Mouse (Mus musculus): ENCODE data around the gene Spats2l.
A peak's percentile ranks its signal among the peaks of the same experiment; 100 is the strongest.

Gene Spats2l

DNA sequence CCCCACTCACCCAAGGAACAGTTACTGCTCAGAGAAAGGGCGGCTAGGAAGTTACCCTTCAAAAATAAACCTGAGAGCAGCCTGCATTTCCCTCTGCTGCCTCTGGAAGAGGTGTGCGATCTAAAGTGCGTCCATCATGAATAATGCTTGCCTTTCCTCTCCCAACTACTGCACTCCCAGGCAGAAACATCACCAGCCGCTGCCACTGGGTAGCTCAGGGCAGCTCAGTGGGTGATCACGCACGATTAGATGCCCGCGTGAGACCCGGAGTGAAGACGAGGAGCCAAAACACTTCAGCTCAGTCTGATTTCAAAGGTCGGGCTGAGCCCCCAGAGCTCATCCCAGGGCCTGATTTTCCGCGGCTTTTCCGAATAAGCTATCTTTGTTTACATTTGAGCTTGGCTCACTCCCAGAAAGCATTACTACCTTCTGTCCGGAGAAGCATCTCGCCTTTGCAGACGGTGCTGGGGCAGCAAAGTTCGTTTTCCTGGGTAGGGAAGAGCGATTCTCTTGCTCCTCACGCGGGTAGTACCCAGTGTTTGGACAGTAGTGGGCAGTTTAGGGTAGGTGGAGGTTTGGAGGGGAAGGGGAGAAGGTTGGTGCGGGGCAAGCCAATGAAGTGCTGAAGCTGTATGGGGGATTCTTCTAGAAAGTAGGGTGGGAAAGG is at the start of gene Spats2l:
Gene Spats2l (plus strand): TSS at position 162 of the 667 bp plus-strand sequence.
- peak; percentile 76 for DNase-seq (ENCODE audit: low spot score)

DNA sequence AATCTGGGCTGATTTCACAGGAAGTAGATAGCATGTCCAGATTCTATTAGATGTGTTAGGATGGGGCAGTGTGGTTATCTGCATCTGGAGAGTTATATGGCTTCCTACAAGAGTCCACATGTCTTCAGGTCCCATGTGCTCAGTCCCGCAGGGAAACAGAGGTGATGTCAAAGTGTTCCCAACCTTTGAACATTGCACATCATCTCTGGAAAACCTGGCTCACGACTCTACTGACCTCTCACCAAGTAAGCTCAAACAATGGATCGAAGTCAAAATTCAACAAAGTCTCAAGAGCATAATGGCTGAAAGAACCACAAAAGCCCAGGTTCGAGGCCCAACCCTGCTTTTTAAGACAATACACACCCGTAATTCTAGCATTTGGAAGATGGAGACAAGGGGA is 48.7 kb upstream of the Spats2l start:
- no peak for DNase-seq (ENCODE audit: low spot score)

DNA sequence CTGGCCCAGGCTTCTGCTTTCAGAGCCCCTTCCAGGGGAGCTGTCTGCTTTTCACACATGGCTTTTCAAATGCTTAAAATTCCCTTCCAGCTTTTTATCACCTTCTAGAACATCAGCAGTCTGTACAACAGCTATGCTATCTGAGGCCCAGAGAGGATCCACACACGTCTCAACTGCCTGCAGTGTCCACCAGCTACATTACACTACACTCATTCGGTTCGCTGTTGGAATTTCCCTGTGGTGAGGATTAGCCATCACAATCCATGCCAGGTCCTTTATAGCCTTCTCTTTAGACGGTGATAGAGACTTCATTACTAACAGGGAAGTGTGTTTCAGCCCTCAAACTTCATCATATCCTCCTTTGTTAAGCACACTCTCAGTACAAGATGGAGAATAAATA is 38.1 kb upstream of the Spats2l start:
- DNase-seq (ENCODE audit: low spot score): no peak

DNA sequence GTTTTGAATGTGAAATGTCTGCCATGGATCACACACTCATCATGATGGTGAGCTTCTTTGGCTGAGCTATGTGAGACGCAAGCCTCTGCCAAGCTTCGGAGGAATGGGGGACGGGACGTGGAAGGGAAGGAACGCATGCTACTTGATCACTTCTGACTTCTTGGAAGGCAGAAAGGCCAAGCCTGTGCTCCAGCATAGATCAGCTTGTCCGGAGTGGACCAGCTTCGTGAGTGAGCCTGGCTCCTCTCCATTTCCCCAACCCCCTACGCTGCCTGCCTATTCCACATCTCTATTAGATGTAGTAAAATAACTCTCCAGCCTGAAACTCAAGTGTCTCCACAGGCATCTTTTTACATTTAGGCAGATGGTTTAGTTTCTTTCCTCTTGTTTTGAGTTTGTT is 32.2 kb upstream of the Spats2l start:
- no peak for DNase-seq (ENCODE audit: low spot score)

DNA sequence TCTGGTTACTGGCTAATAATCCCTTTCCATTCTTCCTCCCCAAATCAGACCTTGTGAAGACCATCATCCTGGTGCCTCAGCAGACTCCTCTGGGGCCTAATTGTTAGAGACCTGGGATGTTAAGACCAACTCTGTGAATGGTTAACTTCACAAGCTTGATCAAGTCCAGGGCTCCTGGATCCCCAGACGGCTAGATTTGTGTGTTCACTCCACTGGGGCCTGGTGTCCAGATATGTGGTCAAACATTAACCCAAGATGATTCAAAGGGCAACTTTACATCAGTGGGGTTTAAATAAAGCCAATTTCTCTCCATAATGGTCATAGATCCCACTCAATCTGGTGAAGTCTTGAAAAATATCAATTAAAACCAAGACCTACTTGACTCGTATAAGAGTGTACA is 31.7 kb upstream of the Spats2l start:
- DNase-seq (ENCODE audit: low spot score): no peak

DNA sequence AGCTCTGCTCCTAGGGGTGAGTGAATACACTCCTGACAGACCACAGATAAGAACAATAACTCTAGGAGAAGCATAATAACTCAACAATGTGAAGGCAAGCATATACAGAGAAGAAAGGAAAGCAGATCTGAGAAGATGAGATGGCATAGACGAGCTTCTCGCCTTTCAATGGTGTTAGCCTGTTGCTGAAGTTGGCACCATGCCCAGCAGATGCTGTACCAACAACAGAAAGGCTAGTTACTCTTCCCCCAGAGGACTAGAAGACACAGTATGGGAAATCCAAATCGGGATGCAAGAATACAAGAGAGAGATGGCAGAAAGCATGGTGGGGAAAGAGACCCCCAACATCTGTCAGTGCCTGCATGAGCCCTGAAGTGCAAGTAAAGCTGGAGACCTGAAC is 22.2 kb upstream of the Spats2l start:
- DNase-seq (ENCODE audit: low spot score): no peak

DNA sequence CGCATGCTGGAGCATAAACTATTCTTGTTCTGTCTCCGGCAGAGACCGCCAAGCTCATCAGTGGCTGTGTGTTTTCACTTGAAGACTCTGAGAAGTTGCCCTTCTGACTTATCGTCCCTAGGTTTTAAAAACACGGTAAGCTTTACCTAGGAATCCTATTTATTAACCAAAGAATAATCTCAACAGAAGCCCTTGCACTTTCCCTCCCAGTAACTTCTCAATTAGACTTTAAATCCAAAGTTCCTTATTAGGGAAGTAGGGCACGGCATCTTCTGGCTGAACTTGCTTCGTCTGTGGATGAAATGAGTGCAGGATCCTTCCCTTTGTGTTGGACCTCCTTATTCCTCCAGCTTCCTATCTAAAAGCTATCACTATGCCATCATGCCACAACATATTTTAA is 7.6 kb upstream of the Spats2l start:
- no peak for DNase-seq (ENCODE audit: low spot score)

DNA sequence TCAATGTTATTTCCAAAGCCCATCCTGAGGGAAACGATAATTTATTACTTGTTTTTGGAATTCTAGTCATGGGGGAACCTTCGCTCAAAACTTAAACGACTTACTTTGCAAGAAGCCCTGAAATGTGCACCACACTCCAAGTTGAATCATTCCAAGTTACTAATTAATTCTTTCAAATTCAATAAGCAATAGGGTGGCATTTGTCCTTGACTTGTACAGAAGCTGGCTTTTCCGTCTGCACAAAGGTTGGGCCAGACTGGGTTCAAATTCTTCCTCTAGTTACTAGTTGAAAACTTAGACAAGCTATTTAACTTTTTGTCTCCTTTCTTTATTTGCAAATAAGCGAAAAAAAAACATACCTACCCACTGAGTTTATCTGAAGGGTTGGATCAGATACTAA is 636 bp upstream of the Spats2l start:
- DNase-seq (ENCODE audit: low spot score): no peak

DNA sequence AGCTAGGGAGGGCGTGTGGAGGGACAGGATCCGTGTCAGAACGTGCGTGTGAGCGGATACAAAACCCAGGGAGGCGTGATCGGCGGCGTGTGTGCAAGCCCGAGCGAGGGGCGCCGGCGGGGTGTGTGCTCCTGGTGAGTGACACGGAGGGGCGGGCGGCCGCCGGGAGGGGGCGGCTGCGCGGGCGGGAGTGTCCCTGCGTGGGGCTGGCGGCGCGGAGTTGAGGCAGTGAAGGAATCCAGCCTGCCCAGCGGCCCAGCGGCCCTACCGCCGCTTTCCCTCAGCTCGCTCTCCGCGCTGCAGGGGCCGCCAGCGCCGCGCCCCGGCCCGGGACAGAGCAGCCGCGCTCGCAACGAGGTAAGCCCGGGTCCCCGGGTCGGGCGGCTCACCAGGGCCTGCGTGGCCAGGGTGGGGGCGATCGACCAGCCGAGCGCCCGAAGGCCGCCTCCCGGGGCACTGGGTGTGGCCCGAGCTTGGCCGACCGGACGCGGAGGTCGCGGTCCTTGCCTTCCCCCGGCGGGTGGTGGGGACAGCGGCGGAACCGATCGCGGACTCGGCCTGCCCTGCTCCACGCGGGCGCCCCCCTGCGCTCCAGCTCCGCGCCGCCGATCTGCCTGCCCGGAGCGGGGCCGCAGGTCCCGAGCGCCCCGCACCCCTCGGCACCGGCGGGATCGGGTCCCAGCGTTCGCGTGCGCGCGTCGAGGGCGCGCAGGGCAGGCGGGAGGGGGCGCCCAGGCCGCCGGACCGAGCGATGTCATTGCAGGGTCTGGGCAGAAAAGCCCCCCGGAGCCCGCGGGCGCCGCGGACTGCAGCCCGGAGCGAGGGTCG is 920 bp downstream of the Spats2l start:
- peak; percentile 73 for DNase-seq (ENCODE audit: low spot score)

DNA sequence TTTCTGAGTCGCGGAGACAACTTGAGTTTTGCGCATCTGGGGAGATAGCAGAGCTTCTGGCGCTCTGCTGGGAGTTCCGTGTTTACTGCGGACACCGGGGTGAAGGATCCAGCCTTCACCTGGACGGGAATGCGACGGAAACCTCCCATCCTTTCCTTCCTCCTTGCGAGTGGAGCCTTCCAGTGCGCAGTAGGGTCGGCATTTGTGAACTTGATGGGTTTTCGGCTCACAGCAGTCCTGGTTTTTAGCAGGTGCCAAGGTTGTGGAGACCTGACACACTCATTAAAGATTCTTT is 1.5 kb downstream of the Spats2l start:
- DNase-seq (ENCODE audit: low spot score): peak; percentile 48

DNA sequence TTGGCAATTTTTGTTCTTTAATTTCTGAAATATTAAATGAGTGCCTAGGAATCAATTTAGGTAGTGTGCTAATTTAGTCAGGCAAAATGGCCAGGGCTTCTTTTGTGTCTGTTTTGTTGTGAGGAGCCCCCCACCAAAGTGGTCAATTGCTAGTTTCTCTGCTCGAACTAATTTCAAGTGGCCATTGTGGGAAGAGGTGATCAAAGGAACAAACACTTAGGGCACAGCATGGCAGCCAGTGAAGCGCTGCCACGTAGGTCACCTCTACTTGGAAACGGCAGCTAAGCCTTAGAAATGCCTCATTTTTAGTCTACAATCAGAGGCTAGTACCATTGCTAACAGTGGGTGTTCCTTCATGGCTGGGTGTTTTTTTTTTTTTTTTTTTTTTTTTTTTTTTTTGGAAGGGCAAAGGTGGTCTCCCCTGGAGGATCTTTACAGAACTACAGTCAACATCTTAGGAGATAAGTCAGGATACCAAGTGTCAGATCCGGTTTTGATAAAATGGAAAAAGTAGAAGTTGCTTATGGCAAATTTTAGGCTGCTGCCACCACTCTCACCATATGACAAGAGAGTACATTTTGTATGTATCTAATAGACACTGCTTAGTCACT is 2.8 kb downstream of the Spats2l start:
- DNase-seq (ENCODE audit: low spot score): peak; percentile 33

DNA sequence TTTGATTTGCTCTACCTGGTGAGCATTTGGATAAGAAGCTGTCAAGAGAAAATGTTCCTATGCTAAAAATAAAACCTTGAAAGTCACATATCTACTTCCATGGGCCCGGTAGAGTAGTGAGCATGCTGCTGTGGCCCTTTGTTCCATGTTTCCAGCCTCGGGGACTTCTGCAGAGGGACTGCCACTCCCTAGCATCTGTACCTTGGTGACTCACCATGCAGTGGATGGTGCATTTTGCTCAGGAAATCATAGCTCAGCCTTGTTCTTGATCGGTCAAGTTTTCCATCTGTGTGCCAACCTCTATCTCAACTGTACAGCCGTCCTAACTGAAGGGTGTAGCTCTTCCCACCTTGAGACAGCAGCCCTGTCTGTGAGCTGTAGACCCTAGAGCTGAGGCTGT is 10.3 kb downstream of the Spats2l start:
- no peak for DNase-seq (ENCODE audit: low spot score)

DNA sequence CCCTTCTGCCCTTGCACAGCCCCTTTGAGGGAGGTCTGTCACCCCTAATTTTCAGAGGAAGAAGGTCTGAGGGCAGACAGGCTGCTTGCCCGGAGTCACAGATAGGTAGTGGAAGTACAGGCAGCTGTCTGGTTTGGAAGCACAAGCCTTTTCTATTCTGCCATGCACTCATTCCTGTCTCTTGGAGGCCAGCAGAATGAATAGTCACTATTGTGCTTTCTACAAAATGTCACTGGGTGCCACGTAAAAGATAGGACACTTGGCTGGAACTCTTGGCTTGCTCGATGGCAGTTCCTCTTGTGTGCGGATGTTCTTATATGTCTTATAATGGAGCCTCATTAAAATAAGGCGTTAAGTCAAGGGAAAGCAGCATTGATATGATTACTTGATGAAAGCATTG is 15.9 kb downstream of the Spats2l start:
- DNase-seq (ENCODE audit: low spot score): no peak

DNA sequence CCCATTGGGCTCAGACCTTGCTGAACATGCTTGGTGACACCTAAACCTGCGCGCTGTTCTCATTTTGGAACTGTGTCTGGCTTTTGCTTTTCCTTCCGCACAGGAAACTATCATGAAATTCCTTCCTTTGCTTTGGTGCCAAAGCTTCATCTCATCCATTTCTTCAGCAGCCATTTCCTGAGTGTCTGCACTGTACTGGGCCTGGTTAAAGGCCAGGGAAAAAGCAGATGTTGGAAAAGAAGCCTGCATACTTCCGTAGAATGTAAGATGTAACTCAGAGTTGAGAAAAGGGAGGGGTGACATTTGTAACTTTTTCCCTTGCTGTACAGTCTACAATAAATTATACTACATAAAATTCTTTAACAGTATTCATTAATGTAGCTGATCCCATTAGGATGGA is 18.2 kb downstream of the Spats2l start:
- DNase-seq (ENCODE audit: low spot score): no peak

DNA sequence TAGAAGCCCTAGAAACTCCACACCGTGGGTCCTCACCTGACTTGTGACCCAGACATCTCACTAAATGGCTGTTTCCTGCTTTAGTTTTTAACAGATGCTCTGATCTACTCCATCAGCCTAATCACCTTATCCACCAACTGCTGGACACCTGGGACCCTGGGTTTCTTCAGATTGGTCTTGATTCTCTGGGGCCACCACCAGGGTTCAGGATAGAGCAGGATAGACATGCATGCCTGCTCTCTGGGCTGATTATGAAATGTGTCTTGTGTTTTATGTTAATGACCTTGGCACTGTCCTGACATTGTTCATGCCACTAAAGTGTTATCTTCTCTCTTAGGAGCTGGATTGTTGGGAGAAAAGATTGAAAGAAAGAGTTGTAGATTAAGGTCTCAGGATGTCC is 21.9 kb downstream of the Spats2l start:
- no peak for DNase-seq (ENCODE audit: low spot score)

DNA sequence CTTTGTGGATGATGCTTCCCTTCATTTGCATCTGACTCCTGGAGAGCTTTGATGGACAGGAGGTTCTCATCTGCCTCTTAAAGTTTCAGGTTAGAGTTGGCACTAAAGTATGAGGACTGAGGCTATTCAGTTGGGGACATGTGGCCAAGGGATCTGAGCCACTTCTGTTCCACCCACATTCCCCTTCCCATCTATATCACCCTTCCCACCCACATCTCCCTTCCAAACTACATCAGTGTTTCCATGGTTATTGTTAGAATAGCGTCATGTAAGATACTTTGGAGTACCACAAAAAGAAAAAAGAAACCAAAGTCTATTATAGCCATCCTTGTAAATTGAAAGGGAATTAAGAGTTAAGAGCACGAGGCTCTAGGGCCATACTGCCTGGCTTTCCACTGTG is 25.4 kb downstream of the Spats2l start:
- no peak for DNase-seq (ENCODE audit: low spot score)

DNA sequence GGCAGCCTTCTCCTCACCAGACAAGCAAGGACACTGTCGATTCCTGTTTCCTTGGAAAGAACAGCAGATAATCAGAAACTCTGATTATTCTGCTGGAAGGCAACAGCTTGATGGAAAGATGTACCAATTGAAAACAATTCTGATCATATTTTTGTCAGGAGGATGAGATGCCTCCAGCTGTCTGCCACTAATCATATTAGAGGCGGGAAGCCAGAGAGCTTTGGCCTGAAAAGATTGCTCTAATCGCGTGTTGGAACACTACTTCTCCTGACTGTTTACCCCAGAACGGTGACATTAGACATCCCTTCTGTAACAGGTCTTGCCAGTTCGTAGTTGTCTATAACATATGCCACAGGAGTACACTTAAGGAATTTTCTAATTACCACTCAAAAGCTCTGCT is 26.9 kb downstream of the Spats2l start:
- no peak for DNase-seq (ENCODE audit: low spot score)

DNA sequence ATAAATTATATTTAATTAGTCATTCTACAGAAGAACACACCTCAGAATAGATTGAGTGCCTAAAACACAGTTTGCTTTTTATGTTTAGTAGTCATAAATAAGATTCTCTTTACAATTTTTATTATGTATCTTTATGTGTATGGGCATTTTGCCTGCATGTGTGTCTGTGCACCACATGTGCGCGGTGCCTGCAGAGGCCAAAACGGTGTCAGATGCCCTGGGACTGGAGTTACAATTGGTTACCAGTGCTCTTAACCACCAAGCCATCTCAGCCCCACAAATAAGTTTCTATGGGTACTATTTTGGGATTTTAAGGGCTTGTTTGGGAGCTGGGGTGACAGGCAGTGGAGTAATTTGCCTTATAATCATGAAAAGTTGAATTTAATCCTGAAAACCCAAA is 32.2 kb downstream of the Spats2l start:
- no peak for DNase-seq (ENCODE audit: low spot score)

DNA sequence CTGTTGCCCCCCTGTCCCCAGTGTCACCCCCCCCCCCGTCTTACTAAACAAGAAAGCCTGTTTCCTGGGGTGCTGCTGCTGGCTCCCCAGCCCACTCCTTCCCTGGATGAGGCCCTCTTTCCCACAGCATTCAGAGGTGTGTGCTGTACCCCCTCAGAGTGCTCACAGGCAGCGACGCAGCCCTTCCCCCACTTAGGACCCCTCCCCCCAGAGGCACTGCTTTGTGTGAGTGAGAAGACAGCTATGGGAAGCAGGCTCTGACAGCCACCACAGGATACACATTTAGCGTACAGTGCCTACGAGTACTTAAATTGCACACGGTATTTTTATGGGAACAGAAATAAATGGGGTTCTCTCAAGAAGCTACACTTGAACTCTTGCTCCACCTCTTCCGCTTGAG is 33.9 kb downstream of the Spats2l start:
- DNase-seq (ENCODE audit: low spot score): peak; percentile 17

DNA sequence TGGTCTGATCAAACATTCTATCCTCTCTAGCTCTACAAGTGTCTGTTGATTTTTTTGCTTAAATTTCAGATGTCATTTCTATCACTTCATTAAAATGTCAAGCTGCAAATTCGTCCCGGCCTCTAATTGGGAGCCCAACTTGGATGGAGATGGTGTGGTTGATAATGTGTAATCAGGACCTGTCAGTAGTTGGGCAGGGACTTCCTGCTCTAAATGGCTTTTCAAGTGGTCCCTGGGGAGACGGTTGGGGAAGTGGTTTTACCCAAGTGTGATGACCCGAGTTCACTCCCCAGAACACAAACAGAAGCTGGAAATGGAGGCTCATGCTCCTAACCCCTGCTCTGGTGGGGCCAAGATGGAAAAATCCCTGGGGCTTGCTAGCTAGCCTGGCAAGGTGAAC is 36.3 kb downstream of the Spats2l start:
- no peak for DNase-seq (ENCODE audit: low spot score)

DNA sequence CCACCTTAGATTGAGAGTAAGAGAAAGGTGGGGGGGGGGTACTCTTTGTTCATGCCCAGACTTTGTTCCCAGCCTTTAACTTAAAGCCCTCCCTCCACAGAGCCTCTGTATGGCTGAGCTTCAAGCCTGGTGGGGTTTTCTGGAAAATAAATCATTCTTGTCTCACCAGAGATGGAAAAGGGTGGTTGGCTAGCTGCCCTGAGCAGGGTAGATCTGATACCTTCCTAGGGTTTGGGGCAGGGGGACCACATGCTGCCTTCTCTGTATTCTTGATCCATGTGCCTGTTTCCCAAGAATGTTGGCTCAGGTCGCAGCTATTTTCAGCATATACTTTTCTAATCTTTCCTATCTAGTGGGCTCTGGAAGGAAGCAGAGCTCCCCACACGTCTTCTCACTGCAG is 43.1 kb downstream of the Spats2l start:
- DNase-seq (ENCODE audit: low spot score): no peak

DNA sequence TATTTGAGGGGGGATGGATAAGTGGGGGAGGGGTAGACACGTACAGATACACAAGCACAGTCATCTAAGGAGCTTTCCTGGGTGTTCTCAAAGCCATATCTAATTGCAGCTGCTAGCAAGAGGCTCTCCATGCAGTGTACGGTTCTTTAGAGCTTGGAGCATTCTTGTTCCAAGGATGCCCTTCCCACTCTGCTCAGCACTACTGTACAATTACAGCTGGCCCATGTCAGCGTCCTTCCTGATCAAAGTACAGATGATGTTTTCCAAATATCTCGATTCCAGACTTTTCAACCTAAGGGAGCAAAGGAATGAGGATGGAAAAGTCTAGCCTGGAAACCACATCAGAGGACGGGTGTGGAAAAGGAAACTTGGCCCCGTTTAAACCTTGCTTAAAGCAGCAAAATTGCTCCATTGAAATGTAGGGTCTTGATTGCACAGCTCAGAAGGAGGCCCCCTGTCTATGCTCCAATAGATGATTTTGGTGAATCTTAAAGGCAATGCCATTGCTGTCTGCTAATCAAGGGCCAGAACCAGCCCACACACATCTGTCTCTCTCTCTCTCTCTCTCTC is 46.6 kb downstream of the Spats2l start:
- DNase-seq (ENCODE audit: low spot score): no peak
